Mouse (Mus musculus) cerebellum, adult 18-20 months (tissue): ENCODE measurements around the gene Rasl10b.
A peak's percentile ranks its signal among the peaks of the same experiment; 100 is the strongest.

Experiments
- DNase-seq, 2 experiments: peaks; one replicate each; pipeline ENCODE4 v3.0.0; 2021

Rasl10b gene

GRCm38 (mm10) chr11:83467120-83467652, 58.2 kb downstream of the Rasl10b start:
- DNase-seq, result peak; percentile 25 to 44

- no peak for DNase-seq
Observed at GRCm38 (mm10) chr11:83468765-83469164, 59.8 kb downstream of the Rasl10b start.
